Mouse (Mus musculus) urinary bladder, postnatal 4 days (tissue): ENCODE measurements around the gene Phf20.

ENCODE experiments used
- DNase-seq, 2 experiments: peaks; one replicate each; pipeline ENCODE4 v3.0.0; 2021 to 2022; ENCODE audit warnings: low spot score in 2 of 2

The Phf20 gene

GRCm38 (mm10) chr2:156263204-156263893 is 67.1 kb downstream of the Phf20 start:
- DNase-seq = no peak

- DNase-seq = no peak
Measured at GRCm38 (mm10) chr2:156267636-156268035, 71.4 kb downstream of the Phf20 start.

GRCm38 (mm10) chr2:156272553-156272952 is 76.3 kb downstream of the Phf20 start:
- no peak for DNase-seq

- DNase-seq = peak; percentile 72
Measured at GRCm38 (mm10) chr2:156278226-156279017, 82.2 kb downstream of the Phf20 start.

GRCm38 (mm10) chr2:156281227-156281626 is 85.0 kb downstream of the Phf20 start:
- no peak for DNase-seq

- DNase-seq = no peak
Measured at GRCm38 (mm10) chr2:156285161-156285560, 88.9 kb downstream of the Phf20 start.

GRCm38 (mm10) chr2:156286733-156287132 is 90.5 kb downstream of the Phf20 start:
- no peak for DNase-seq

- no peak for DNase-seq
Measured at GRCm38 (mm10) chr2:156288222-156288621, 92.0 kb downstream of the Phf20 start.

GRCm38 (mm10) chr2:156289552-156290160 is 93.4 kb downstream of the Phf20 start:
- no peak for DNase-seq

- no peak for DNase-seq
Measured at GRCm38 (mm10) chr2:156291998-156292397, 95.7 kb downstream of the Phf20 start.

GRCm38 (mm10) chr2:156295601-156296063 is 99.4 kb downstream of the Phf20 start:
- DNase-seq = no peak

GRCm38 (mm10) chr2:156296190-156296589 is 99.9 kb downstream of the Phf20 start:
- DNase-seq = no peak

- DNase-seq = no peak
Measured at GRCm38 (mm10) chr2:156297653-156298052, 101.4 kb downstream of the Phf20 start.

GRCm38 (mm10) chr2:156298458-156298857 is 102.2 kb downstream of the Phf20 start:
- no peak for DNase-seq

GRCm38 (mm10) chr2:156302063-156302462 is 105.8 kb downstream of the Phf20 start:
- no peak for DNase-seq

- DNase-seq = no peak
Measured at GRCm38 (mm10) chr2:156304351-156304750, 108.1 kb downstream of the Phf20 start.

- no peak for DNase-seq
Measured at GRCm38 (mm10) chr2:156305818-156306217, 109.6 kb downstream of the Phf20 start.

GRCm38 (mm10) chr2:156307261-156307660 is 111.0 kb downstream of the Phf20 start:
- DNase-seq = no peak

- no peak for DNase-seq
Measured at GRCm38 (mm10) chr2:156309948-156310347, 113.7 kb downstream of the Phf20 start.

- no peak for DNase-seq
Measured at GRCm38 (mm10) chr2:156310455-156310854, 114.2 kb downstream of the Phf20 start.

GRCm38 (mm10) chr2:156310945-156311344 is 114.7 kb downstream of the Phf20 start:
- no peak for DNase-seq

GRCm38 (mm10) chr2:156311441-156311840 is 115.2 kb downstream of the Phf20 start:
- no peak for DNase-seq
